Mouse (Mus musculus) forelimb bud, embryonic 11.5 days (tissue): ENCODE measurements at regions not wholly inside any gene's neighbourhood (a gene's known extent, or its start where the extent isn't known, plus 50 kb on each side); places are given as distances from the start of the nearest gene placed in this dataset.

Experiments
- DNase-seq: peaks from one replicate; pipeline ENCODE4 v3.0.0-alpha.2; 2012; ENCODE audit warnings: low read depth, low spot score

- no peak for DNase-seq
Measured at GRCm38 (mm10) chr17:48786501-48786900, 145.7 kb upstream of the Lrfn2 start.

DNA sequence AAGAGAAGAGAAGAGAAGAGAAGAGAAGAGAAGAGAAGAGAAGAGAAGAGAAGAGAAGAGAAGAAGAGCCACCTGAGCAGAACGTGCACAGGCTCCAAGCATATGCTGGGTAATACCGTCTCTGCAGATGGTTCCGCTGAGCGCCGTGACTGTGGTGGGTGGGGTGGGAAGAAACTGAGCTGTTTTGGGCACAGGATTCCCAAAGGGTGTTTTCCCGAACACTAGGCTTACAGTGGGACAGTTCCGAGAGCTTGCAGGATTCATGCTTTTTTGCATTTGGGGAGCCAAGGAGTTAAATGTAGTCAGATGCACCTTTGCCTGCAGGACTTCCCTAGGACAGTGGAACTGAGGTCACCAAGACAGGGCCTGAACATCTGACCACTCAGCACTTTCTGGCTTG, 142.3 kb upstream of the Lrfn2 start:
- DNase-seq = no peak

DNA sequence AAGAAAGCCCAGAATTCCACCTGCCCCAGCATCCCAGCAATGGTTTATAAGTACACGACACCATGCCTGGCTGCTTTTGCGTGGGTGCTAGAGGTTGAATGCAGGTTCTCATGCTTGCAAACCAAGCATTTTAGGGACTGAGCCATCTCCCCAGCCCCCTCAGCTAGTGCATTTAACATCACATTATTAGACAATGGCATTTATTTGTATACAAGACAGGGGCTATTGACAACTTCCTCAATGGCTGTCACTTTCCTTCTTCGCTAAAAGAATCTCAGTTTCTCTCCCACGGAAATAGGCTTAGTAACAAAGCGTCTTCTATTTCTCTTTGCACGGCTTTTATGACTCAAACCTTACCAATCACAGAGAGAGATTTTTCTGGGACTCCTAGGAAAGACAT, 141.7 kb upstream of the Lrfn2 start:
- DNase-seq = no peak

DNA sequence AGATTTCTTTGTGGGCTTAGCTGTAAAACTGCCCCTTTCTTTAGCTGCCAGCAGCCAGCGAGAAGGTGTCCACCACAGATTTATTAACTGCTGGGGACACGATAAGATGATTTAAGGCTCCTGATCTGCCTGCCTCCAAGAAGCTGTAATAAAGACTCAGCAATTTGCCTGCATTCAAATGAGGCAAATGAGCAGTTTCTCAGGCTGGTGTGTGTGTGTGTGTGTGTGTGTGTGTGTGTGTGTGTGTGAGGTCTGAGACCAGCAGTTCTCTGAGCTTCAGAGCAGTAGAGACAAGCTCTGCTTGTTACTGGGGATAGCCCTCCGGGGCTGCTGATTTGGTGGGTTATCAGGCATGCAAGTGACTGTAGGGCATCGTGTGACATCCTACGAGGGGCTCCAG, 139.2 kb upstream of the Lrfn2 start:
- DNase-seq = no peak

- DNase-seq = no peak
Measured at GRCm38 (mm10) chr17:48795773-48796172, 136.4 kb upstream of the Lrfn2 start.

DNA sequence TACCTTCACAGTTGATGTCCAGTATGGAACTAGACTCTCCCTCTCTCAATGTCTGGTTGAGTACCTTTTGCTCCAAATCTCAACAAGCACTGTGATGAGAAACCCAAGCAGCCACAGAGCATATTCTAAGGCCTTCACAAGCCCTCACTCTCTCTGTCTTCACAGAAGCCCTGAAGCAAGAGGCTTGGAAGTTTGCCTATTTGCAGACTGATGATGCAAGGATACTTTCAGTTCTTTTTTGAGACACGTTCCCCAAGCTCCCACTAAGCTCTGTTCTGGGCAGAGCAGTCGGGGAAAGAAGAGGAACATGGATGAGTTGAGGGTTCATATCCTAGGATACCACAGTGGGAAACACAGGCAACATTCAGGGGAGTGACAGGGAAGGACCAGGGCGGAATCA, 134.0 kb upstream of the Lrfn2 start:
- DNase-seq = no peak

DNA sequence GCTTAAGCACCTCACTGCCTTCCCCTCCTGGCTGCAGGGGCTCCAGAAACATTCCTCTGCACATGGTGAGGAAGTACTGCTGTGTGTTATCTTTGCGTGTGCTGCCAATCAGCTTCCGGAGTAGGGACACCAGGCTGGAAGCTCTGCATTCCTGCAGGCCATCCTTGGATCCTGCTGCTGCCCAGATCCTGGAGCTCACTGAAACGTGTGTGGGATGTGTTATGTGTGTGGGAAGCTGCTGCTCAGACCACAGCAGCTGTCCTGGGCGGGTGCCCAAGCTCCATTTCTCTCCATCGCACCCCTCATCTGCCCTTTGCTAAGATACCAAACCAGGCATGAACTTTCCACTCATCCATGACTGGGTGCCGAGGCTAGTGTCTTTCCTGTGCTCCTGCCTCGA, 129.5 kb upstream of the Lrfn2 start:
- DNase-seq = no peak

- no peak for DNase-seq
Measured at GRCm38 (mm10) chr17:48807905-48808304, 124.3 kb upstream of the Lrfn2 start.

DNA sequence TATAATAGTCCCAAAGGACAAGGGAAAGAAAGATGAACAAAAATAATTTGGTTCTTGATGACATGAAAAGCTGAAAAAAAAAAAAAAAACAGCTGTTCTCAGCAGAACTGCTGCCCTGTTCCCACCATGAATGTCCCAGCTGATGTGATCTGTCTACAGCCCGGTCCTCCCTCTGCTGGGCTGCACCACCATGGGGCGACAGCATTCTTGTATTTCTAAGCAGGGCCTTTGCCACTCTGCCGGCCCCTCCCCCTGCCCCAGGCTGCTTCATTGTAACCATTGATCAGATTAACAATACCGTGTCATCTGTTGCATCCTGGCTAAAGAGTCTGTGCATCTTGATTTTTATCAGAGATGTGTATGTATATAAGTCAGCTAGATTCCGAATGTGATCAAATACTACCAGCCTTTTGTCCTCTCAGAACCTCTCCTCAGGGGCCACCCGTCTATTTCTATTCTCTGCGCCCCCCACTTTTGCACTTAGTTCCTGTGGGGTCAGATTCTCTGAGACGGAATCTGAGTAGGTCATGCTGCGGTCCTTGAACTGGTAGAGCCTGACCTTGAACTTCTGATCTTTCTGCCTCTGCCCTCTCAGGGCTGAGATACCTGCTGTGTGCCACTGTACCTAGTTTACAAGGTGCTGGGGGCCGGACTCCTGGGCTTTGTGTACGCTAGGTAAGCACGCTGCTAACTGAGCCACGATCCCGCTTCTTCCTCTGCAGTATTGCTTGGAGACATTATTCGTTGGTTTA, 117.2 kb upstream of the Lrfn2 start:
- DNase-seq = no peak

DNA sequence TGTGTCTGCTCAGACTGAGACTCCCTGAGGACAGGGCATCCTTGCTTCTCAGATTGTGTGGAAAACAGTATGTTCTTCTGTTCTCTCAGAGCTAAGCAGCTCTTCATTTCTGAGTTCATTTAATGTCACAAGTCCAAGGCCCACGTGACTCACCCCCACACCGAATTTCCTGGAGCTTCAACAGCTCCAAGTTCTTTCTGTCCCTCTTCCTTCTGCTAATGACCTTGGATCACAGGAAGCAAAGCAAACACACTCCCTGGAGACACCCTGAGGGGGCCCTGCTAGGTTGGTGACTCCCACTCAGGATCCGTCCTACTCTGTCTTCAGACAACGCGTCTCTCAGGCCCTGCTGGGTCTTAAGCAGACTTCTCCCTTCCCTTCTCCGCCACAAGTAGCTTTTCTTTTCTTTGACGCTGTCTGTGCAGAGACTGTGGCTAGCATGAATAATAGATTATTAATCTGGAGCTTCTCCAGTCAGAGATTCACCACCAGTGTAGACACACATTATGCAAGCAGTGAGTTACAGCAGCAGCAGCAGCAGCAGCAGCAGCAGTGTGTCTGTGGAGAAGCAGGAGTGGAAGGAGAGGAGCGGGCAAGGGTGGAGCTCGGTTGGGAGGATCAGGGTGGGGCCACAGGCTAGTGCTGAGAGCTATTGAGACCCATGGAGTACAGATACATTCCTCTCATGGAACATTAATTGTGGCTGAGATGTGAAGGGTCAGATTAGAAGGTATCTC, 115.4 kb upstream of the Lrfn2 start:
- no peak for DNase-seq

- no peak for DNase-seq
Measured at GRCm38 (mm10) chr17:48817551-48817950, 114.6 kb upstream of the Lrfn2 start.

- DNase-seq = peak; percentile 11
Measured at GRCm38 (mm10) chr17:48819703-48820102, 112.5 kb upstream of the Lrfn2 start.

GRCm38 (mm10) chr17:48822101-48822876, 109.9 kb upstream of the Lrfn2 start:
- no peak for DNase-seq

DNA sequence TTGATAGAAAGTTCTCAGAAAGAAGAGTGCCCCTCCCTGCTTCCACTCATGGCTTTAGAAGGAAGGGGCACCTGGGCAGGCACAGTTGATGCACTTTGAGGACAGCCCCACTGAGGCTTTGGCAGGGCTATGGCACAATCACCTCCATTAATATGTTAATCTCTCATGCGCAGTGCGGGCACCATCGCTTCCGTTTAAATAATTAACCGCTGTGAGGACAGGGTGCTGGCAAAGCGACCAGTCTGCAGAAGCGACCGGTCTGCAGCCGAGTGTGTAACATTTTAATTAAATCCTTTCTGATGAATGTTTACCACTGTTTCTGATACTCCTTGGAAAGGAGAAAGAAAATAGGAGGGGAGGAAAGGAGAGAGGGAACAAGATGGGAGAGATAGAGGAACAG, 108.3 kb upstream of the Lrfn2 start:
- DNase-seq = no peak

DNA sequence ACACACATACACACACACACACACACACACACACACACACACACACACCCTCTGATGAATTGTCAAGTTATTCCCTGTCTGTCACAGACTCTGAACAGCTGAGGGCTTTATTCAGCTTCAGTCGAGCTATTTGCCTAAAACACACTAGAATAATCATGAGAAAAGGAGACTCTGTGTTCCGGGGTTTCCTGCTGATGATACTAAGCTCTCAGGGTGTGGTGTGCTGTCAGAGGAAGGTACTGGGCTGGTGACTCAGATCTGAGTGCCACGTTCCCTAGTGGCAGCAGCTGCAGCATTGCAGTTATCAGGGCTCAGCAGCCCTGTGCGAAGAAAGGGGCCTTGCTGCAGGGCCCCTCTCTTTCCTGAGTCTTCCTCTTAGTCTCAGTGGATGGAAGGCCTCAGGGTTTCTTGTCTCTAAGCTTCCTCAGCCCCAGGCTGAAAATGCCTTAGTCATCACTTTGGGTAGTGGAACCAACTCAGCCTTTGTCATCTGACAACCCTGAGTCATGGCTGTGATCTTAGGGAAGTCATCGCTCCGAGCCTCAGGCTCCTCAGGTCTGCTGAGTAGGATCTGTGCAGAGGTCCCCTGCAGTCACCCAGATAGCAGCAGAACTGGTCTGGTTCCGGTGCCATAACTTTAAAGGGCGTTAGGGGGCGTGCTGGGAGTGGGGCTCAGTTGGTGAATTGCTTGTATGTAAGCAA, 106.8 kb upstream of the Lrfn2 start:
- DNase-seq = no peak

DNA sequence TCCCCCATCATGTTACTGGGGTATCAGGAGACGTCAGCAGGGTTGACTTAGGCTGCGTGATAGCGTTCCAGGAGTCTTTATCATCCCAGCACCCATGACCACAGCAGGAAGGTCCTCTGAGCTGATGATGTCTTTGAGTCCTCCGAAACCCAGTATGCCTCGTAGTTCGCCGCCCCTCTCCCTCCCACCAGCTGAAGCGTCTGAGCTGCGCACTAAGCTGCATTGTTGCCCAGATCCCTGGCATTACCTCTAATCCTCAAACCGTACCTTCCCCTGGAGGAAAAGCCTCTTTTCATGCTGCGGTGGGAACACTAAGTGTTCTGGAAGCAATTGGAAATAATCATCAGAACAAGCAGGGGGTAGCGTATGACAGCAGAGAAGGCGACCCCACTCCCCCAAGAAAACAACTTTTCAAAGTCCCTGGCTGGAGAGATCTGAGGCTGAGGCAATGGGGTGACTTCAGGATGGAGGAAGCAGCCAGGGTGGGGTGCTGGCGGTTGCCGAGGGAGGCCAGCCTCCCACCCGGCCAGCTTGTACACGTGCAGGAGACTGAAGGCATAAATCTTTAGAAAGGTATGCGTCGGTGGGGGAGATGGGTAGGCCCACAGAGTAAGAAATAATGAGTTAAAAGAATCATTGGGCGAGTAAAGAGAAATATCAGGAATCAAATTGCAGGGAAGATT, 93.7 kb upstream of the Lrfn2 start:
- DNase-seq = no peak

- no peak for DNase-seq
Measured at GRCm38 (mm10) chr17:48847890-48848289, 84.3 kb upstream of the Lrfn2 start.

- no peak for DNase-seq
Measured at GRCm38 (mm10) chr17:48850910-48851309, 81.3 kb upstream of the Lrfn2 start.

DNA sequence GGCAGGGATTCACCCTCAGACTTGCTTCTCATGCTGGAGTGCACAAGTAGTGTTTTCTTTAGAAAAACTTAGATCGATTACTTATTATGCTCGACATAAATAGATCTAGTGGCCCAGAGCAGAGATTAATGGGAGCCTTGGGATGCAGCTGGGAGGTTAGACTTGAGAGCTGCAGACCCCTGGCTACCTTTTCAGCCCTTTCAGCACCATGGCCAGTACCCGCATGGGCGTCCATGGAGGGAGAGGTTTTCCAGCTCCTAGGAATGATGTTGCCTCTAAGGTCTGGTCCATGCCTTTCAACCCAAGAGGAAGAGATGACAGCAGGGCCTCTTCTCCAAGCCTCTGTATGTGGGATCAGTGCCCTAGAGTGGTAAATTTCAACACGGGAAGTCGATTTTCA, 73.3 kb upstream of the Lrfn2 start:
- peak; percentile 61 for DNase-seq

DNA sequence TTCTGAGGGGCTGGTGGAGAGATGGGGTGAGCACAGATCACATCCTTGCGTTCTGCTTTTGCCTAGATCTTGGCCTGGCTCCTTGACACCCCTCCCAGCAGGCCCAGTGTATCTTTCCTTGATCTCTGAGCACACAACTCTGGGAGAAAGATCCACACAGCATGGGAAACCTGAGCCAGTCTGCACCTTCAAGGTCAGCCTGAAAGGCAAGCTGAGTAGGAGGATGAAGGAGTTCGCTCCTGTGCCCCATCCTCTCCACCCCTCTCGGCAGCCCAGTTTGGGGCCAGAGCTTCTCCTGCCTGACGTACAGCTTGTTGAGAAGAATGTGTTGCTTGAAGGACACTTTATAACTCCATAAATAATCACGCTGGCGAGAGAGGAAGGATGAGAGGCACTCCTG, 61.7 kb upstream of the Lrfn2 start:
- no peak for DNase-seq

DNA sequence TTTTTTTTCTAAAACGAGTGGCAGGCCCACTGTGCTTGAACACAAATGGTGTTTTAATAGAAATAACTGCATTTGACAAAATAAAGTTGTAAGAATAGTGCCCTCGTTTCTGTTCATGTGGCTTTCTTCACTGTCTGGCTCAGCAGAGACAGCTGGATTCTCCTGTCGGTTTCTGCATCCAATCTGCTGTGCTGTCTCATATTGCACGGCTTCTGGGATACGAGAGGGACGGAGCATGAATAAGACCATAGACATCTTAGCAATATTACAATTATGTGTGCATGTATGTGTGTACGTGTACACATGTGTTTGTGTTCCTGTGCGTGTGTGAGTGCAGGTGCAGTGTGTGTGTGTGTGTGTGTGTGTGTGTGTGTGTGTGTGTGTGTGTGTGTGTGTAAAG, 54.7 kb upstream of the Lrfn2 start:
- DNase-seq = no peak
